In genomic region chr6:114089626-114090025, GRCm38 (mm10) we compare ENCODE assay signal across 7 mouse cellular contexts. TPM values are rescaled to one million over a fixed set of nuclear protein-coding genes. Genes with fewer than 3 reads are reported as not detected.
DNase-seq lines count a peak whose midpoint lies in the region.

No protein-coding gene starts in this region.

- DNase-seq in CD8-positive naive resting alpha-beta T cell, adult 2 months (ENCODE audit: low read depth in 2 of 2, low spot score in 2 of 2), result peak; percentile 14 to 17
- DNase-seq in Muller cell, postnatal 12 days (ENCODE audit: inconsistent ontology term), result peak; percentile 38
- peak; percentile 88 to 93 for DNase-seq in cerebellum, postnatal 14 days
- peak; percentile 72 to 77 for DNase-seq in frontal cortex, postnatal 25 days (ENCODE audit: low spot score in 2 of 2)
- peak; percentile 7 for DNase-seq in large intestine, adult 2 months (ENCODE audit: low read depth, low spot score)
- DNase-seq in lung, postnatal 14 days, result peak; percentile 70
- DNase-seq in retina, postnatal 7 days (ENCODE audit: low read depth, low spot score), result peak; percentile 61

- WGBS in large intestine, adult 2 months, result 11% methylated on average over 5 of the region's 5 CpGs

RNA-seq across cellular contexts. Expression of gene Slc6a11, which starts 41.4 kb away (rescaled TPM):
- polyA plus RNA-seq in large intestine, adult 2 months (2012; rRNA removed), result 0.29 and 0.37 TPM in 2 replicates

RNA-seq across cellular contexts. Expression of gene Atp2b2, which starts 47.2 kb away (rescaled TPM):
- polyA plus RNA-seq in large intestine, adult 2 months (2012; rRNA removed), result 0.22 and 0.32 TPM in 2 replicates

Comparison
In these comparisons a context has a peak if more than half of its experiments do, and no peak if none do; other contexts are left out.
1. Peak in every context shown above with its lines: DNase-seq.
2. DNase-seq: peak in every context shown above with its lines; median percentile 90 in cerebellum, postnatal 14 days; 74 in frontal cortex, postnatal 25 days; 70 in lung, postnatal 14 days; 61 in retina, postnatal 7 days; 38 in Muller cell, postnatal 12 days; 16 in CD8-positive naive resting alpha-beta T cell, adult 2 months; 7 in large intestine, adult 2 months.